Comparison of ENCODE assay signal across 8 mouse cellular contexts in the genomic region with DNA sequence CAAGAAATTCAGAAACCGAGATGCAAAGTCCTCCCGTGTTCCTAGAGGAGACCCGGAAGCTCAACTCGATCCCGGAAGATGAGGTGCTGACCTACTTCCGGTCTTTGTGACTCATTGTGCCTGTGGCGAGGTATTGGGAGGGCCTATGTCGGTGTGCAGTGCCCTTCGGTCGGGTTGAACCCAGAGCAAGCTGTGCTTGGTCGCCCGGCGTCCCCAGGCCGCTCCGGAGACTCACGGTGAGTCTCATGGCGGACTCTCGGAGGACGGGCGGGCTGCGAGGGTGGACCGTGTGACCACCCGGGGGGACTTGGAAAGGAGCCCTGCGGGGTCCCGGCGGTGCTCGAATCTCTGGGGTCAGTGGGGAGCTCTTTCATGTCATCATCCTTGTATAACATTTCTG. TPM values are rescaled to one million over a fixed set of nuclear protein-coding genes. Genes with fewer than 3 reads are reported as not detected.
DNase-seq lines count a peak whose midpoint lies in the region; ATAC-seq and TF ChIP-seq lines count a peak whose summit lies in the region.

TSS of gene Zkscan1 (plus strand) at position 89 of the 400 bp plus-strand sequence.

- peak within 1 kb of the TSS; percentile 87 for H3K4me3 ChIP-seq in cortical plate, adult 2 months (ENCODE audit: insufficient read depth, low read length)
- peak within 1 kb of the TSS; percentile 97 for H3K4me3 ChIP-seq in megakaryocyte, embryonic 14.5 days (replicated peaks)

- no peaks in the 10 kb centered on the region for H3K27me3 ChIP-seq in megakaryocyte, embryonic 14.5 days (replicated peaks)

- peaks cover 18% of the 10 kb centered on the region for H3K36me3 ChIP-seq in megakaryocyte, embryonic 14.5 days (replicated peaks; ENCODE audit: low read length)

- ATAC-seq in activated CD4-positive, CD25-positive, alpha-beta regulatory T cell, adult 4 months = peak; percentile 98

- no peak for TF ChIP-seq CTCF in cortical plate, adult 2 months (IDR thresholded peaks at IDR 0.05; ENCODE audit: extremely low read depth, insufficient read depth, low read length)

- H3K27ac ChIP-seq in cortical plate, adult 2 months (ENCODE audit: insufficient read depth, low read length) = peak within 1 kb of the TSS; percentile 64

- H3K4me1 ChIP-seq in cortical plate, adult 2 months (ENCODE audit: control insufficient read depth, insufficient read depth, low read length) = peaks cover 1% of the 10 kb centered on the region; the same call in 1 of the 2 replicates
- peaks cover 32% of the 10 kb centered on the region for H3K4me1 ChIP-seq in megakaryocyte, embryonic 14.5 days

- peak; percentile 95 for TF ChIP-seq POLR2A in cortical plate, adult 2 months (IDR thresholded peaks at IDR 0.05; ENCODE audit: extremely low read depth, insufficient read depth, low read length)

- peak; percentile 49 to 68 for DNase-seq in gastrocnemius, adult 8-10 months (ENCODE audit: low spot score in 2 of 2)
- peak; percentile 67 for DNase-seq in hindlimb bud, embryonic 11.5 days (ENCODE audit: extremely low spot score, low read depth, low spot score)
- DNase-seq in left cerebral cortex, adult 8-10 months (ENCODE audit: low spot score in 2 of 2) = peak; percentile 48 to 81
- DNase-seq in right cerebral cortex, postnatal 10 days (ENCODE audit: low spot score in 2 of 2) = peak; percentile 87 to 92
- DNase-seq in urinary bladder, postnatal 25 days (ENCODE audit: low spot score) = peak; percentile 58

- 0 out of 2 replicates have a peak, but pooled peaks cover 4% of the 10 kb centered on the region for H3K9me3 ChIP-seq in megakaryocyte, embryonic 14.5 days

RNA-seq across cellular contexts. Expression of gene Zkscan1, which starts in this region (rescaled TPM):
- 10 to 100 TPM; 10.9 to 11.8 TPM for polyA plus RNA-seq in activated CD4-positive, CD25-positive, alpha-beta regulatory T cell, adult 4 months (2017; shearing (Covaris generic))
- polyA plus RNA-seq in cortical plate, adult 2 months (2012; rRNA removed) = 14.3 and 14.9 TPM in 2 replicates
- 10 to 100 TPM in 3 of 4 experiments, 1 to 10 TPM in 1; 9.6 to 11.6 (median 10.6) TPM for total RNA-seq in gastrocnemius, adult 8-10 months (2022)
- 10 to 100 TPM; 39.6 to 44.7 (median 42.9) TPM for total RNA-seq in left cerebral cortex, adult 8-10 months (2022)
- polyA plus RNA-seq in megakaryocyte, embryonic 14.5 days (2012; ENCODE audit: insufficient read depth, low replicate concordance) = 0.38 TPM in 1 of 2 replicates, not detected in the other

Comparison
In these comparisons a context has a peak if more than half of its experiments do, and no peak if none do; other contexts are left out.
1. Peak in every context shown above with its lines: DNase-seq, ATAC-seq, H3K4me3 ChIP-seq and H3K27ac ChIP-seq.